Mouse (Mus musculus) adrenal gland, postnatal 14 days (tissue): ENCODE measurements around the gene Dnah7c. TPM values are rescaled to one million over a fixed set of nuclear protein-coding genes. Genes with fewer than 3 reads are reported as not detected.
"Not testable (repeated sequence)": the region's sequence is repeated elsewhere in the genome, so short reads cannot be mapped to it uniquely, and the experiment has no call there.

Experiments used
- DNase-seq: peaks from one replicate; pipeline ENCODE4 v3.0.0; 2021; ENCODE audit warnings: mixed read lengths
- long read RNA-seq, 2 experiments: library from polyadenylated mRNA; stranded (forward); transcript quantifications; one replicate each; pipeline ENCODE4 v2.0.0; 2021
- total RNA-seq: library from RNA; stranded (reverse); gene quantifications from 2 replicates; pipeline ENCODE4 v1.2.3, GENCODE M21; 2021

Dnah7c gene
- total RNA-seq = 0.08 and 0.74 TPM in 2 replicates
- long read RNA-seq, experiment 1 = 0 reads
- long read RNA-seq, experiment 2 = 0 reads

GRCm38 (mm10) chr1:46425137-46425925 lies at the start of gene Dnah7c:
Dnah7c (plus strand) TSS chr1:46425592.
- peak; percentile 16 for DNase-seq

- DNase-seq = not testable (repeated sequence)
Measured at GRCm38 (mm10) chr1:46380641-46381040, 44.8 kb upstream of the Dnah7c start.

DNA sequence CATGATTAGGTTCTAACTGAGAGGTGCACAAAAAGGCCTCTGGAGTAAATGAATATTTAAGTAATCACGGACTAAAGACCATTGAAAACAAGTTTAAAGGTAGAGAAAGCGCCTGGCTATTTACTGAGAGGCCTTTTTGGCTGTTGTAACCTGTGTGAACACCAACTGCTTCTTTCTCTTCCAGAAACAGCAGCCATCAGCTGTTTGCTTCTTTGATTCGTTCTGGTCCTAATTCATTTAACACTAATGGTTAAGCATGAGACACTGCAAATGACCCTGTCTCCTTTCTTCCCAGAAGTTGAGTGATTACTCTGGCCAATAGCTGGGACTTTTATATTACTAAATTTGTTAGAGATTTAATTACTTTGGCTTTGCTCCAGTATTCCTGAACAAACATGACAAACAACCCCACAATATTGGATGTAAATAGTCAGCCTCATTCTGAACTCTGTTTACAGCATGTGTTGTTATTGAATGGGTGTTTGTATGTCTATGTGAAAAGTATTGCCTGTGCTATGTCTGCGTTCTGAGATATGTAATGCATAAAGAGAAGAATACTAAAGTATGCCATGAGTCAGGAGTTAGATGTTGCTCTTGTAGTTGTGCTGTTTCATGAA lies 30.6 kb upstream of the Dnah7c start:
- not testable (repeated sequence) for DNase-seq

- peak; percentile 47 for DNase-seq
Measured at GRCm38 (mm10) chr1:46408324-46409115, 16.9 kb upstream of the Dnah7c start.

GRCm38 (mm10) chr1:46414798-46415197 lies 10.6 kb upstream of the Dnah7c start:
- DNase-seq = not testable (repeated sequence)

GRCm38 (mm10) chr1:46416946-46417345 lies 8.4 kb upstream of the Dnah7c start:
- DNase-seq = not testable (repeated sequence)

DNA sequence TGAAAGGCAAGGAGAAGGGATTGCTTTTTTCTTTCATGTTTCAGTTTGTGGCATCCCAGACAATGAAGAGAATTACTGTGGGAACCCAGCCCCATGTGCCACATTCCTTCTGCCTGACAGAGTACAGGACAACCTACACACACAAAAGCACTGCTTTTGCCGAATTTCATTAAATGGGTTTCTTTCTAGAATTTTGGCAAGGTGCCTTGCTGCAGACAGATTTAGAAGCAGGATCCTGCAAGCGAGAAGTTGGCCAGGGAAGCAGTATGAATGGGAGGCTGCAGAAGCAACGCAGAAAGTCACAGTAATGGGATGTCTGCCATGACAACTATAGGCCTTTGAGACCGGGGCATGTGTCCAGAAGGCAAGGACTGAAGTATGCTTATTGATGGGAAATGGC lies 6.4 kb upstream of the Dnah7c start:
- DNase-seq = not testable (repeated sequence)

DNA sequence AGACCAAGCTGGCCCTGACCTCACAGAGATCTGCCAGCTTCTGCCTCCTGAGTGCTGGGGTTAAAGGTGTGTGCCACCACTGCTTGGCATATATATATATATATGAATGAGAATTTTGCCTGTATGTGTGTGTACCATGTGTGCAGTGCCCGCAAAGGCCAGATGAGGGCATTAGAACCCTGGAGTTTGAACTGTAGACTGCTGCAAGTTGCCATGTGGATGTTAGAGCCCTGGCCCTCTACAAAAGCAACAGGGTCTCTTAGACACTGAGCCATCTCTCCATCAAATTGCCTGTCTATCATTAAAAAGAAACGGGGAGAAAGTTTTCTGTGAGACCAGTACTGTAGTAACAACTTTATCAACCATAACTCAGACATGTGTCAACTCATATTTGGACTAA lies 3.0 kb downstream of the Dnah7c start:
- DNase-seq = no peak

DNA sequence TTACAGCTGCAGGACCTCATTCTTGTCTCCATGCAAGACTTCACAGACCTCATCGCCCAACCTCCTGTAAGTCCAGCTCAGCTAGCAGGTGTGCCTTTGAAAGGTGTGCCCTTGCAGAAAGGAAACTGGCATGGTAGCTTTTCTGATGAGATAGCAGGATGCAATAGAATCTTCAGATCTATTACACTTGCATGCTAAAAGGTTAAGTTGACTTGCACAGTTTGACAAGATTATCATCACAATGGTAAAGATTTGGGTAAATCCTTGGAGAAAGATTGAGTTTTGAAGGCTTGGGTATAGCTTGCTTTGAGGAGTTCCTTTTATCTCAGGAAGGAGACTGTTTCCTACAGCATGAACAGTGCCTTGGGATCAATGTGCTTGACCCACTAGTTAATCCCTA lies 89.3 kb downstream of the Dnah7c start:
- not testable (repeated sequence) for DNase-seq

DNA sequence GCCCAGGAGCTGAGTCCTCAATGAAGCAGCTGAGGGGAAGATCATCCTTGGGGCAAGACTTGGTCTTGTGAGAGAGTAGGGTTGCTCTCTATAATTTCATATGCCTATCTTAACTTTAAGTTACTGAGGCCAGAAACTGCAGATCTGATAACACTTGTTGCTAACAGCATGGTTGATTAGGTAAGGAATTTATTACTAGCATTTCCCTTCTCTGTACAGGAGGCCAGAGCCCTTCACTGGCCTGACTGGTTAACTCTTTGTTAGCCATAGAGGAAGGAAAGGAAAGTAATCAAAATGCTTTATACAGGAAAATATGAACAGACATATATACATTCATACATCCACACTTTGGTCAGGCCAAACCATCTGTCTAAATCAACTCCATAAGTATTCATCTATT lies 95.6 kb downstream of the Dnah7c start:
- no peak for DNase-seq

GRCm38 (mm10) chr1:46526537-46526936 lies 101.1 kb downstream of the Dnah7c start:
- not testable (repeated sequence) for DNase-seq

DNA sequence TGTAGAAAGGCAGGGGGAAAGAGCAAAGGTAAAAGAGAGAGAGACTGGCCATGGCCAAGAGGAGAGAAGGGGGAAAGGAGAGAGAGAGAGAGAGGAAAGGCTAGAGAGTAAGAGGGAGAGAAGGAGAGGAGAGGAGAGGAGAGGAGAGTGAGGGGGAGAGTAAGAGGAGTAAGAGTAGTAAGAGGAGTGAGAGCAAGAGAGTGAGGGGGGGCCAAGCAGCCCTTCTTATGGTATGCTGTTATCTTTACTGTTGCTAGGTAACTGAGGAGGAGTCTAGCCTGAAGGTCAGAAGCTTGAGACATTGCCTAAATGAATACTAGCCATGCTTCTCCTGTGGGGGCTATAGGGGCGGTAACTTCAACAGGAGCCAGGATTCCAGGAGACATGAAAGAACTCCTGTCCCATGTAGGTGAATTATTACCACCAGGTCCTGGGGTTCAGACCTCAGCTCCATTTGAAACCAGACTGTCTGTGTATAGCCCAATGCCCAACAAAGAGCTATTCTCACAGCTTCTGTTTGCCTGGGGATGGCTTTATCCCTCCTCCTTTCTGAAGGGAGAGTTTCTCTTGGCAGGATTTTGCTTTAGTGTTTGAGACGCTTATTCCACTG lies 119.5 kb downstream of the Dnah7c start:
- no peak for DNase-seq

DNA sequence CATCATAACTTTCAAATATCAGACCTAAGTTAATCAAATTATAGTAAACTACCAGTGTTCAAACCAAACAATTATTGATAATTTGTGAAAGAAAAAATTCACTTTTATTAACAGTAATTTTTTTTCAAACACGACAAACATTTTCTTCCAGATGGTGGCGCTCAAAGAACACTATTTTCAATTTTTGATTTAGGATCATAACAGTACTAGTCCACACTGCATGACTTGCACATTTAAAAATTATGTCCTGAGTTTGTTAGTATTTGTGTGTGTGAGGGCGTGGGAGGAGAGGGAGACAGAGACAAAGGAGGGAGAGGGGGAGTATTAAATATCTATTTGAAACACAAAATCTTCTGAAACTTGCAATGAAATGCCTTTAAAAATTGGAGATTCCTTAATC lies 155.0 kb downstream of the Dnah7c start:
- no peak for DNase-seq

GRCm38 (mm10) chr1:46593826-46594225 lies 168.4 kb downstream of the Dnah7c start:
- not testable (repeated sequence) for DNase-seq

- DNase-seq = not testable (repeated sequence)
Measured at GRCm38 (mm10) chr1:46596343-46596742, 171.0 kb downstream of the Dnah7c start.

GRCm38 (mm10) chr1:46620331-46620730 lies 194.9 kb downstream of the Dnah7c start:
- DNase-seq = no peak

DNA sequence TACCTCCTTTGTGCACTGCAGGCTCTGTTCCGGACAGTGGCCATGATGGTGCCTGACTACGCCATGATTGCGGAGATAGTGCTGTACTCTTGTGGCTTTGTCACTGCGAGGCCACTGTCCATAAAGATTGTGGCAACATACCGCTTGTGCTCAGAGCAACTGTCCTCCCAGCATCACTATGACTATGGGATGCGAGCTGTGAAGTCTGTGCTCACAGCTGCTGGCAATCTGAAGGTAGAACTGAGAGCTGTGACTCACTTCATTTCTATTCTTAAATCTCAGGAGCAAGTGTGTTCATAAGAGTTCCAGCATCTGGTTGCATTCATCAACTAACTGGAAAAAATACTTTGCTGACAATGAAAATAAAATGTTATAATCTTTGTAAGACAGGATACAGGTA lies 200.5 kb downstream of the Dnah7c start:
- DNase-seq = not testable (repeated sequence)

GRCm38 (mm10) chr1:46649821-46650220 lies 224.4 kb downstream of the Dnah7c start:
- not testable (repeated sequence) for DNase-seq

DNA sequence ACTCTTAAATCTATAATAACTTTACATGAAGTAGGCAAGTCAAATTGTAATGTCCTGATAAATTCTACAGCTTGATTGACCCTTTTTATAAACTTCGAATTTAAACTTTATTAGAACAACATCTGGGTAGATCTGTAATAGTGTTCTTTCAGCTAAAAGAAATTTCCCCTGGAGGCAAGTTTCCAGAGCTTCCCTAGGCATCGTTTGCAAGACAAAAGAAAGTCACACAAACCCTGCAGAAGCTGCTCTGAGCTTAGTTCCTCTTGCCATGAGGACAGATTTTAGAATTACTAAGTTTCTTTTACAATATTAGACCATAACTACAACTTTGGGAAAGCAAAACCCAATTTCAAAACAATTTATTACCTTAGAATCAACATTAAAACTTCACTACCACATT lies 227.3 kb downstream of the Dnah7c start:
- DNase-seq = not testable (repeated sequence)

DNA sequence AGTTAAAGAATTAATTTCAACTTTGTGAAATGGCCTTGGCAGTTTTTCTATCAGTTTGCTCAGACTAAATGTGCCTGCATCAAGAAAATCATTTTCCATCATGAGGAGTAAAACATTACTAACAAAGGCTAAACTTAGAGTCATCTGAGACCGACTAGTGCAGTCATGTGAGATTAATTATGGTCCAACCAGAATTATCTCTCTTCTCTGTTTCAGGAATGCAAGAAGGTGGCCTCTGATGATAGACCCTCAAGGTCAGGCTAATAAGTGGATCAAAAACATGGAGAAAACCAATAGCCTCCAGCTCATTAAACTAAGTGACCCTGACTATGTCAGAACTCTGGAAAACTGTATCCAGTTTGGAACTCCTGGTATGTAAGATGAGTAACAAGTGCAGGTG lies 299.4 kb downstream of the Dnah7c start:
- not testable (repeated sequence) for DNase-seq

GRCm38 (mm10) chr1:46725266-46725665 lies 299.9 kb downstream of the Dnah7c start:
- DNase-seq = no peak

DNA sequence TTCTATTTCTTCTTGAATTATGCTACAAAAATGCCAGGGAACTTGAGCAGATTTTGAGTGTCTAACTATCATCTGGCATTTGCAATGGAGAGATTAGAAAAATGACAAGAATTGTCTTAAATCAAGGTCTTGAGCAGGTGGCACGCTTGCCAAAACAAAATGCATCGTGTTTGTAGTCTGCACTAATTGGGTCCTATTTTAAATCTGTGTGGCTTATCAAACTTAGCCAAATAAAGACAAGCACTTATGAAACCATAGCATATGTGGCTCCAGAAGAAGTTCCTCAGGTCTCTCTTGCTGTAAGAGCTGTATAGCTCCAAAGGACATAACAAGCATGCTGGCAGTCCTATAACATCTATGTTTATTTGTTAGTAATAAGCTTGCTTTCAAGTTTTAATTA lies 300.3 kb downstream of the Dnah7c start:
- DNase-seq = not testable (repeated sequence)
